8 mouse cellular contexts compared by ENCODE assay signal in the genomic region with DNA sequence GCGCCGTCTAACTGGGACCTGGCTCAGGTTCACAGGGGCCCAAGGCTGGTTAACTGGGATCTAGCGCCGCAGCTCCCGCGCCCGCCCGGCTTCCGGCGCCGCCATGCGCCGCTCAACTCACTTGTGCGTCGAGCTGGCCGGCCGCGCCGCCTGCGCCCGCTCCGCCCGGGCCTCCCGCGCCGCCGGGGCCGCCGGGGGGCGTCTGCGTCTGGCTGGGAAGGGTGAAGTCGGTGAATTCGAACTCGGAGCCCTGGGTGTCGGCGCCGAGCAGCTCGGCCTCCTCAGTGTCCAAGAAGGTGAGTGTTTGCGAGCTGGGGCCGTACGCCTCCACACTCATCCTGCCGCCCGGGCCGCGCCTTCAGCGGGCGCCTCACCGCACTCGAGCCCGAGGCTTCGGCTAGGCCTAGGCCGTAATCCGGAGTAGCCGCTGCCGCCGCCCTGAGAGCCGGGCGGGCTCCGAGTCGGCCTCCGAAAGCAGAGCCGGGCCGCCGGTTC. TPM values are rescaled to one million over a fixed set of nuclear protein-coding genes. Genes with fewer than 3 reads are reported as not detected.
DNase-seq lines count a peak whose midpoint lies in the region; ATAC-seq and TF ChIP-seq lines count a peak whose summit lies in the region.

No protein-coding gene starts in this region.

- H3K27ac ChIP-seq in CH12.LX (ENCODE audit: insufficient read depth, low read depth): peak overlapping the region; percentile 48
- H3K27ac ChIP-seq in forebrain, embryonic 12.5 days: peak overlapping the region; percentile 86
- peak overlapping the region; percentile 47 for H3K27ac ChIP-seq in midbrain, embryonic 11.5 days (ENCODE audit: low read depth, low read length)

- DNase-seq in gastrocnemius, postnatal 14 days: peak; percentile 47
- no peak for DNase-seq in gastrocnemius, adult 8-10 months (ENCODE audit: low spot score in 2 of 2)
- DNase-seq in CH12.LX (ENCODE audit: extremely low read depth): peak; percentile 20
- peak; percentile 41 for DNase-seq in kidney, adult 9 months
- peak; percentile 95 for DNase-seq in midbrain, embryonic 11.5 days (ENCODE audit: low spot score, missing footprints)
- DNase-seq in thymus, postnatal 25 days: peak; percentile 65

- no peak for TF ChIP-seq CTCF in CH12.LX (conservative IDR thresholded peaks at IDR 0.05 in 1 of 2, IDR thresholded peaks at IDR 0.05 in 1 of 2; ENCODE audit: low read depth in 2 of 2, low read length in 2 of 2)

- peak overlapping the region; percentile 58 for H3K4me2 ChIP-seq in CH12.LX (ENCODE audit: insufficient read depth, low read depth, poor library complexity, severe bottlenecking)
- peak overlapping the region; percentile 99 for H3K4me2 ChIP-seq in forebrain, embryonic 12.5 days
- H3K4me2 ChIP-seq in midbrain, embryonic 11.5 days: peak overlapping the region; percentile 100

- intact Hi-C loops in gastrocnemius, postnatal 14 days (cut with DNase I; ENCODE audit: low total_unique reads): no loop called here

- in situ Hi-C loops in CH12.LX (cut with MboI; ENCODE audit: low pct_ligation_motif_present, low pct_unique_long_range_greater_than_20kb, low sequenced_read_pairs): no loop called here

- H3K36me3 ChIP-seq in CH12.LX (replicated peaks in 1 of 2; ENCODE audit: control insufficient read depth in 1 of 2, insufficient read depth in 1 of 2, low read length in 1 of 2): peaks cover 14 to 38% of the 10 kb centered on the region in 2 experiments
- H3K36me3 ChIP-seq in forebrain, embryonic 12.5 days (replicated peaks): peaks cover 21% of the 10 kb centered on the region
- peaks cover 4% of the 10 kb centered on the region; the same call in 1 of the 2 replicates for H3K36me3 ChIP-seq in midbrain, embryonic 11.5 days (ENCODE audit: control insufficient read depth, insufficient read depth, low read length)

- dilution Hi-C loops in CH12.LX (cut with MboI; ENCODE audit: extremely low pct_ligation_motif_present, extremely low pct_unique_long_range_greater_than_20kb, low sequenced_read_pairs): no loop called here

- H3K27me3 ChIP-seq in CH12.LX (replicated peaks): no peaks in the 10 kb centered on the region
- no peaks in the 10 kb centered on the region for H3K27me3 ChIP-seq in forebrain, embryonic 12.5 days
- H3K27me3 ChIP-seq in midbrain, embryonic 11.5 days (ENCODE audit: control insufficient read depth, insufficient read depth, low read length): no peaks in the 10 kb centered on the region

- H3K9me3 ChIP-seq in CH12.LX (replicated peaks; ENCODE audit: low read length): no peaks in the 10 kb centered on the region
- H3K9me3 ChIP-seq in forebrain, embryonic 12.5 days: no peaks in the 10 kb centered on the region
- no peaks in the 10 kb centered on the region for H3K9me3 ChIP-seq in midbrain, embryonic 11.5 days (ENCODE audit: control insufficient read depth, low read length)

- peaks cover 39 to 51% of the 10 kb centered on the region in 2 experiments for H3K4me1 ChIP-seq in CH12.LX (ENCODE audit: control insufficient read depth in 1 of 2, insufficient read depth in 2 of 2)
- H3K4me1 ChIP-seq in forebrain, embryonic 12.5 days: peaks cover 46% of the 10 kb centered on the region
- peaks cover 29% of the 10 kb centered on the region for H3K4me1 ChIP-seq in midbrain, embryonic 11.5 days (ENCODE audit: control insufficient read depth, insufficient read depth, low read length)

- ATAC-seq in forebrain, embryonic 12.5 days (ENCODE audit: low FRiP score): peak; percentile 55
- peak; percentile 64 for ATAC-seq in midbrain, embryonic 11.5 days (ENCODE audit: low FRiP score)
- no peak for ATAC-seq in granulocyte monocyte progenitor cell, adult 5-6 weeks (replicated peaks; ENCODE audit: poor library complexity, severe bottlenecking)

- H3K4me3 ChIP-seq in CH12.LX (replicated peaks in 1 of 3; ENCODE audit: low read depth in 2 of 3, low read length in 2 of 3, poor library complexity in 1 of 3): peak overlapping the region; percentile 85 to 90 (median 85)
- H3K4me3 ChIP-seq in forebrain, embryonic 12.5 days (replicated peaks): peak overlapping the region; percentile 100
- peak overlapping the region; percentile 98 for H3K4me3 ChIP-seq in midbrain, embryonic 11.5 days (ENCODE audit: low read depth, low read length)

- H3K79me2 ChIP-seq in CH12.LX (replicated peaks; ENCODE audit: control insufficient read depth, extremely low read depth, insufficient read depth, poor library complexity, severe bottlenecking): peaks cover 51% of the 10 kb centered on the region

- no peak for TF ChIP-seq POLR2A in CH12.LX (IDR thresholded peaks at IDR 0.05; ENCODE audit: low read depth, low read length)

- no peak for TF ChIP-seq EP300 in CH12.LX (IDR thresholded peaks at IDR 0.05; ENCODE audit: low read length)

- H3K9ac ChIP-seq in CH12.LX (ENCODE audit: insufficient read depth, low read depth): peak overlapping the region; percentile 83
- H3K9ac ChIP-seq in forebrain, embryonic 12.5 days: peak overlapping the region; percentile 99
- H3K9ac ChIP-seq in midbrain, embryonic 11.5 days (ENCODE audit: low read length): peak overlapping the region; percentile 97

- WGBS in forebrain, embryonic 12.5 days: under 1% methylated on average over 52 of the region's 64 CpGs
- under 1% methylated on average over 50 of the region's 64 CpGs for WGBS in midbrain, embryonic 11.5 days

- TF ChIP-seq RAD21 in CH12.LX (IDR thresholded peaks at IDR 0.05; ENCODE audit: low read depth, low read length): no peak

TF ChIP-seq in CH12.LX, 34 proteins besides CTCF, POLR2A, EP300 and RAD21 (continues in another document):
- TF ChIP-seq JUN (IDR thresholded peaks at IDR 0.05; ENCODE audit: insufficient read depth, low read depth, low read length): no peak
- TF ChIP-seq CHD2 (IDR thresholded peaks at IDR 0.05; ENCODE audit: low read length): no peak
- 0 out of 2 replicates have a peak, but pooled peaks have one; percentile 6 for TF ChIP-seq TCF12 (IDR thresholded peaks at IDR 0.05; ENCODE audit: low read depth, low read length)
- TF ChIP-seq NRF1 (IDR thresholded peaks at IDR 0.05; ENCODE audit: low read depth, low read length): no peak

RNA-seq across cellular contexts. Expression of gene Upf1, which starts 0.4 kb away (rescaled TPM):
- 10 to 100 TPM; 31.6 to 35.0 TPM for total RNA-seq in gastrocnemius, postnatal 14 days (2021)
- 10 to 100 TPM; 29.7 to 32.7 (median 30.8) TPM for total RNA-seq in gastrocnemius, adult 8-10 months (2022)
- total RNA-seq in CH12.LX (2012; rRNA removed): 39.6 and 45.7 TPM in 2 replicates
- total RNA-seq in CH12.LX (2014; rRNA removed): 27.0 and 31.1 TPM in 2 replicates
- 42.4 and 44.4 TPM in 2 replicates for polyA plus RNA-seq in CH12.LX (2012; ENCODE audit: insufficient read length, low read depth)
- polyA plus RNA-seq in forebrain, embryonic 12.5 days (2016; fragmentation: Nextera tagmentation; extraction: Ambion mirVana): 26.9 and 29.5 TPM in 2 replicates
- polyA plus RNA-seq in midbrain, embryonic 11.5 days (2014; fragmentation: Nextera tagmentation; extraction: Ambion mirVana): 19.6 and 19.8 TPM in 2 replicates
- total RNA-seq in granulocyte monocyte progenitor cell, adult 5-6 weeks (2014; fragmentation: Nextera tagmentation): 30.6 and 33.7 TPM in 2 replicates
- total RNA-seq in granulocyte monocyte progenitor cell, adult 5-6 weeks (2017): 24.2 and 30.8 TPM in 2 replicates

RNA-seq across cellular contexts. Expression of gene Comp, which starts 20.7 kb away (rescaled TPM):
- 10 to 100 TPM; 18.6 to 19.6 TPM for total RNA-seq in gastrocnemius, postnatal 14 days (2021)
- 10 to 100 TPM in 2 of 4 experiments, 1 to 10 TPM in 2; 2.7 to 16.7 (median 8.4) TPM for total RNA-seq in gastrocnemius, adult 8-10 months (2022)
- total RNA-seq in CH12.LX (2012; rRNA removed) (0.08 and 0.13 TPM in 2 replicates), CH12.LX (2014; rRNA removed) (not detected in 2 replicates)
- 0.16 TPM in 1 of 2 replicates, not detected in the other for polyA plus RNA-seq in CH12.LX (2012; ENCODE audit: insufficient read length, low read depth)
- polyA plus RNA-seq in forebrain, embryonic 12.5 days (2016; fragmentation: Nextera tagmentation; extraction: Ambion mirVana): 0.08 and 0.34 TPM in 2 replicates
- 0.21 TPM in 1 of 2 replicates, not detected in the other for polyA plus RNA-seq in midbrain, embryonic 11.5 days (2014; fragmentation: Nextera tagmentation; extraction: Ambion mirVana)
- 0.88 TPM in 1 of 2 replicates, not detected in the other for total RNA-seq in granulocyte monocyte progenitor cell, adult 5-6 weeks (2014; fragmentation: Nextera tagmentation)
- not detected in 2 replicates for total RNA-seq in granulocyte monocyte progenitor cell, adult 5-6 weeks (2017)

RNA-seq across cellular contexts. Expression of gene Gdf1, which starts 23.1 kb away (rescaled TPM):
- total RNA-seq in gastrocnemius, postnatal 14 days (2021): 1 to 10 TPM; 1.3 to 2.8 TPM
- 1 to 10 TPM in 1 of 4 experiments, under 1 TPM in 1, not detected in 2; 0.75 to 2.7 TPM for total RNA-seq in gastrocnemius, adult 8-10 months (2022)
- total RNA-seq in CH12.LX (2012; rRNA removed) (0.08 and 0.17 TPM in 2 replicates), CH12.LX (2014; rRNA removed) (not detected in 2 replicates)
- 0.26 TPM in 1 of 2 replicates, not detected in the other for polyA plus RNA-seq in CH12.LX (2012; ENCODE audit: insufficient read length, low read depth)
- 1.8 and 4.2 TPM in 2 replicates for polyA plus RNA-seq in forebrain, embryonic 12.5 days (2016; fragmentation: Nextera tagmentation; extraction: Ambion mirVana)
- polyA plus RNA-seq in midbrain, embryonic 11.5 days (2014; fragmentation: Nextera tagmentation; extraction: Ambion mirVana): 0.43 and 1.3 TPM in 2 replicates
- total RNA-seq in granulocyte monocyte progenitor cell, adult 5-6 weeks (2014; fragmentation: Nextera tagmentation): not detected in 2 replicates
- not detected in 2 replicates for total RNA-seq in granulocyte monocyte progenitor cell, adult 5-6 weeks (2017)

RNA-seq across cellular contexts. Expression of gene Cers1, which starts 37.1 kb away (rescaled TPM):
- total RNA-seq in gastrocnemius, postnatal 14 days (2021): 10 to 100 TPM; 14.5 to 24.5 TPM
- total RNA-seq in gastrocnemius, adult 8-10 months (2022): 10 to 100 TPM; 16.5 to 25.1 (median 20.2) TPM
- total RNA-seq in CH12.LX (2012; rRNA removed) (0.13 TPM in 1 of 2 replicates, not detected in the other), CH12.LX (2014; rRNA removed) (not detected in 2 replicates)
- not detected in 2 replicates for polyA plus RNA-seq in CH12.LX (2012; ENCODE audit: insufficient read length, low read depth)
- polyA plus RNA-seq in forebrain, embryonic 12.5 days (2016; fragmentation: Nextera tagmentation; extraction: Ambion mirVana): 14.9 and 16.2 TPM in 2 replicates
- 5.5 and 7.0 TPM in 2 replicates for polyA plus RNA-seq in midbrain, embryonic 11.5 days (2014; fragmentation: Nextera tagmentation; extraction: Ambion mirVana)
- total RNA-seq in granulocyte monocyte progenitor cell, adult 5-6 weeks (2014; fragmentation: Nextera tagmentation): not detected in 2 replicates
- total RNA-seq in granulocyte monocyte progenitor cell, adult 5-6 weeks (2017): not detected in 2 replicates

RNA-seq across cellular contexts. Expression of gene Cope, which starts 50.4 kb away (rescaled TPM):
- 100 to 1,000 TPM; 123 to 134 TPM for total RNA-seq in gastrocnemius, postnatal 14 days (2021)
- total RNA-seq in gastrocnemius, adult 8-10 months (2022): 100 to 1,000 TPM; 112 to 126 (median 121) TPM
- total RNA-seq in CH12.LX (2012; rRNA removed) (204 and 243 TPM in 2 replicates), CH12.LX (2014; rRNA removed) (134 and 139 TPM in 2 replicates)
- 148 and 191 TPM in 2 replicates for polyA plus RNA-seq in CH12.LX (2012; ENCODE audit: insufficient read length, low read depth)
- 217 and 229 TPM in 2 replicates for polyA plus RNA-seq in forebrain, embryonic 12.5 days (2016; fragmentation: Nextera tagmentation; extraction: Ambion mirVana)
- 230 and 240 TPM in 2 replicates for polyA plus RNA-seq in midbrain, embryonic 11.5 days (2014; fragmentation: Nextera tagmentation; extraction: Ambion mirVana)
- total RNA-seq in granulocyte monocyte progenitor cell, adult 5-6 weeks (2014; fragmentation: Nextera tagmentation): 209 and 240 TPM in 2 replicates
- 132 and 155 TPM in 2 replicates for total RNA-seq in granulocyte monocyte progenitor cell, adult 5-6 weeks (2017)

Comparison
In these comparisons a context has a peak if more than half of its experiments do, and no peak if none do; other contexts are left out.
1. DNase-seq: peak in gastrocnemius, postnatal 14 days (single experiment), CH12.LX (single experiment), kidney, adult 9 months (single experiment), midbrain, embryonic 11.5 days (single experiment) and thymus, postnatal 25 days (single experiment); none in gastrocnemius, adult 8-10 months (0 of 2).
2. Peak in every context shown above with its lines, with median percentiles within 50 percentile points of each other: H3K27ac ChIP-seq, H3K4me2 ChIP-seq, H3K4me3 ChIP-seq and H3K9ac ChIP-seq.